In genomic region chr15:102235371-102236027, GRCm38 (mm10) we compare ENCODE assay signal across 9 mouse cellular contexts. TPM values are rescaled to one million over a fixed set of nuclear protein-coding genes. Genes with fewer than 3 reads are reported as not detected.
DNase-seq lines count a peak whose midpoint lies in the region; ATAC-seq and TF ChIP-seq lines count a peak whose summit lies in the region.
"Had no signal": no experiment of that assay in that cellular context is flagged by ENCODE, and none has a peak within 500 bp of the region (broad histone marks: within the 10 kb centered on the region; RNA-seq: fewer than 3 reads in every experiment).

No protein-coding gene starts in this region.

- no peak for TF ChIP-seq POLR2A in liver, adult 2 months (IDR thresholded peaks at IDR 0.05; ENCODE audit: extremely low read depth, insufficient read depth, low read length)

- no peaks in the 10 kb centered on the region for H3K9me3 ChIP-seq in embryonic facial prominence, embryonic 12.5 days
- no peaks in the 10 kb centered on the region for H3K9me3 ChIP-seq in kidney, embryonic 14.5 days (ENCODE audit: control insufficient read depth, low read length)
- H3K9me3 ChIP-seq: megakaryocyte, embryonic 14.5 days had no signal

- no peak for DNase-seq in liver, adult 2 months (ENCODE audit: extremely low read depth, low read depth, low spot score)
- DNase-seq in liver = no peak
- DNase-seq in lung, postnatal 14 days = peak; percentile 35
- DNase-seq in spleen, postnatal 36 days (ENCODE audit: low spot score in 2 of 2) = no peak
- DNase-seq in layer of hippocampus, adult 8-10 months (ENCODE audit: low spot score in 2 of 2) = no peak

- H3K4me3 ChIP-seq in liver, adult 2 months (ENCODE audit: insufficient read depth, low read depth, low read length) = no peak overlapping the region; the same call in 1 of the 2 replicates
- H3K4me3 ChIP-seq in embryonic facial prominence, embryonic 12.5 days = no peak overlapping the region
- H3K4me3 ChIP-seq in kidney, embryonic 14.5 days (ENCODE audit: low read length) = no peak overlapping the region
- H3K4me3 ChIP-seq: megakaryocyte, embryonic 14.5 days had no signal

- no peaks in the 10 kb centered on the region for H3K4me1 ChIP-seq in liver, adult 2 months (ENCODE audit: control insufficient read depth, insufficient read depth, low read length)
- peaks cover 9% of the 10 kb centered on the region for H3K4me1 ChIP-seq in embryonic facial prominence, embryonic 12.5 days
- peaks cover 10% of the 10 kb centered on the region for H3K4me1 ChIP-seq in kidney, embryonic 14.5 days (ENCODE audit: control insufficient read depth, insufficient read depth, low read length)

- H3K36me3 ChIP-seq in liver, adult 2 months (ENCODE audit: control insufficient read depth, insufficient read depth, low read length) = no peaks in the 10 kb centered on the region; the same call in 1 of the 2 replicates
- H3K36me3 ChIP-seq in embryonic facial prominence, embryonic 12.5 days = peaks cover 54% of the 10 kb centered on the region
- H3K36me3 ChIP-seq in kidney, embryonic 14.5 days (ENCODE audit: control insufficient read depth, insufficient read depth, low read length) = peaks cover 12% of the 10 kb centered on the region; the same call in 1 of the 2 replicates

- no peak for TF ChIP-seq CTCF in liver, adult 2 months (IDR thresholded peaks at IDR 0.05; ENCODE audit: low read depth, low read length)

- H3K79me2 ChIP-seq in liver, adult 2 months (ENCODE audit: control insufficient read depth, insufficient read depth, low read length) = no peaks in the 10 kb centered on the region

- H3K27me3 ChIP-seq in liver, adult 2 months (ENCODE audit: control insufficient read depth, insufficient read depth, low read length) = no peaks in the 10 kb centered on the region
- H3K27me3 ChIP-seq in embryonic facial prominence, embryonic 12.5 days = no peaks in the 10 kb centered on the region
- H3K27me3 ChIP-seq in kidney, embryonic 14.5 days (ENCODE audit: control insufficient read depth, insufficient read depth, low read length) = no peaks in the 10 kb centered on the region

- no peak overlapping the region; the same call in 1 of the 2 replicates for H3K4me2 ChIP-seq in embryonic facial prominence, embryonic 12.5 days (replicated peaks)
- H3K4me2 ChIP-seq in kidney, embryonic 14.5 days (replicated peaks; ENCODE audit: low read depth, low read length) = peak overlapping the region; percentile 17; the same call in 1 of the 2 replicates

- WGBS in liver, adult 2 months = 45% methylated on average over 21 of the region's 21 CpGs
- 41% methylated on average over 21 of the region's 21 CpGs for whole genome bisulfite sequencing in embryonic facial prominence, embryonic 12.5 days
- 29% methylated on average over 21 of the region's 21 CpGs for WGBS in kidney, embryonic 14.5 days

- H3K27ac ChIP-seq in liver, adult 2 months (replicated peaks; ENCODE audit: insufficient read depth, low read depth, low read length) = no peak overlapping the region
- peak overlapping the region; percentile 47 for H3K27ac ChIP-seq in embryonic facial prominence, embryonic 12.5 days
- no peak overlapping the region for H3K27ac ChIP-seq in kidney, embryonic 14.5 days (ENCODE audit: low read depth, low read length)

- peak overlapping the region; percentile 15; the same call in 1 of the 2 replicates for H3K9ac ChIP-seq in liver, adult 2 months (ENCODE audit: low read depth, low read length)
- H3K9ac ChIP-seq in embryonic facial prominence, embryonic 12.5 days = peak overlapping the region; percentile 15; the same call in 1 of the 2 replicates
- H3K9ac ChIP-seq in kidney, embryonic 14.5 days (ENCODE audit: low read depth, low read length) = no peak overlapping the region

- peak; percentile 32; the same call in 1 of the 2 replicates for ATAC-seq in embryonic facial prominence, embryonic 12.5 days (ENCODE audit: insufficient number of reproducible peaks, insufficient read depth, low FRiP score, low TSS enrichment)
- no peak for ATAC-seq in kidney, embryonic 14.5 days (ENCODE audit: low FRiP score, low TSS enrichment)
- no peak for ATAC-seq in monocyte, adult 5-6 weeks (replicated peaks; ENCODE audit: insufficient number of reproducible peaks, low FRiP score, low TSS enrichment, poor library complexity, severe bottlenecking)

RNA-seq across cellular contexts. Expression of gene Itgb7, which starts 3.8 kb away (rescaled TPM):
- total RNA-seq in liver, adult 2 months (2014; rRNA removed) = 1.3 and 2.2 TPM in 2 replicates
- polyA plus RNA-seq in liver, adult 2 months (2012; rRNA removed) = 1.7 and 1.8 TPM in 2 replicates
- polyA plus RNA-seq in embryonic facial prominence, embryonic 12.5 days (2016; fragmentation: Nextera tagmentation; extraction: Ambion mirVana) = 1.9 and 2.6 TPM in 2 replicates
- polyA plus RNA-seq in kidney, embryonic 14.5 days (2014; fragmentation: Nextera tagmentation; extraction: Ambion mirVana) = 1.1 and 1.7 TPM in 2 replicates
- 533 to 618 TPM (median 601 TPM) in 3 replicates for total RNA-seq in monocyte, adult 5-6 weeks (2017)
- 1 to 10 TPM in 3 of 4 experiments, under 1 TPM in 1; 0.97 to 3.3 (median 1.7) TPM for total RNA-seq in layer of hippocampus, adult 8-10 months (2022)

RNA-seq across cellular contexts. Expression of gene Rarg, which starts 21.8 kb away (rescaled TPM):
- 1.5 and 2.0 TPM in 2 replicates for total RNA-seq in liver, adult 2 months (2014; rRNA removed)
- polyA plus RNA-seq in liver, adult 2 months (2012; rRNA removed) = 5.3 and 6.0 TPM in 2 replicates
- 121 and 123 TPM in 2 replicates for polyA plus RNA-seq in embryonic facial prominence, embryonic 12.5 days (2016; fragmentation: Nextera tagmentation; extraction: Ambion mirVana)
- 17.9 and 23.9 TPM in 2 replicates for polyA plus RNA-seq in kidney, embryonic 14.5 days (2014; fragmentation: Nextera tagmentation; extraction: Ambion mirVana)
- total RNA-seq in monocyte, adult 5-6 weeks (2017) = 18.8 to 30.0 TPM (median 26.6 TPM) in 3 replicates
- total RNA-seq in layer of hippocampus, adult 8-10 months (2022) = 10 to 100 TPM; 14.5 to 20.7 (median 16.5) TPM

RNA-seq across cellular contexts. Expression of gene Csad, which starts 31.0 kb away (rescaled TPM):
- total RNA-seq in liver, adult 2 months (2014; rRNA removed) = 47.6 and 449 TPM in 2 replicates
- 107 and 123 TPM in 2 replicates for polyA plus RNA-seq in liver, adult 2 months (2012; rRNA removed)
- 82.8 and 91.1 TPM in 2 replicates for polyA plus RNA-seq in embryonic facial prominence, embryonic 12.5 days (2016; fragmentation: Nextera tagmentation; extraction: Ambion mirVana)
- 50.6 and 68.1 TPM in 2 replicates for polyA plus RNA-seq in kidney, embryonic 14.5 days (2014; fragmentation: Nextera tagmentation; extraction: Ambion mirVana)
- total RNA-seq in monocyte, adult 5-6 weeks (2017) = 4.1 to 11.2 TPM (median 8.1 TPM) in 3 replicates
- 10 to 100 TPM; 32.4 to 41.6 (median 35.8) TPM for total RNA-seq in layer of hippocampus, adult 8-10 months (2022)

RNA-seq across cellular contexts. Expression of gene Zfp740, which starts 32.5 kb away (rescaled TPM):
- total RNA-seq in liver, adult 2 months (2014; rRNA removed) = 15.6 and 21.0 TPM in 2 replicates
- 8.1 and 9.4 TPM in 2 replicates for polyA plus RNA-seq in liver, adult 2 months (2012; rRNA removed)
- 114 and 119 TPM in 2 replicates for polyA plus RNA-seq in embryonic facial prominence, embryonic 12.5 days (2016; fragmentation: Nextera tagmentation; extraction: Ambion mirVana)
- polyA plus RNA-seq in kidney, embryonic 14.5 days (2014; fragmentation: Nextera tagmentation; extraction: Ambion mirVana) = 30.1 and 59.9 TPM in 2 replicates
- total RNA-seq in monocyte, adult 5-6 weeks (2017) = 58.9 to 62.9 TPM (median 60.3 TPM) in 3 replicates
- total RNA-seq in layer of hippocampus, adult 8-10 months (2022) = 10 to 100 TPM; 74.5 to 85.4 (median 79.0) TPM

RNA-seq across cellular contexts. Expression of gene Gm9918, which starts 34.9 kb away (rescaled TPM):
- total RNA-seq in liver, adult 2 months (2014; rRNA removed) = not detected in 2 replicates
- 0.05 TPM in 1 of 2 replicates, not detected in the other for polyA plus RNA-seq in liver, adult 2 months (2012; rRNA removed)
- 0.99 and 1.1 TPM in 2 replicates for polyA plus RNA-seq in embryonic facial prominence, embryonic 12.5 days (2016; fragmentation: Nextera tagmentation; extraction: Ambion mirVana)
- polyA plus RNA-seq in kidney, embryonic 14.5 days (2014; fragmentation: Nextera tagmentation; extraction: Ambion mirVana) = 0.37 and 0.84 TPM in 2 replicates
- total RNA-seq in monocyte, adult 5-6 weeks (2017) = not detected in 3 replicates
- under 1 TPM in 1 of 4 experiments, not detected in 3; 0.16 TPM for total RNA-seq in layer of hippocampus, adult 8-10 months (2022)

Comparison
In these comparisons a context has a peak if more than half of its experiments do, and no peak if none do; other contexts are left out.
1. RNA of gene Itgb7, which starts 3.8 kb away (total RNA-seq): 533 to 618 TPM in monocyte, adult 5-6 weeks; 1.3 to 2.2 TPM in liver, adult 2 months and 0.97 to 3.3 TPM in layer of hippocampus, adult 8-10 months; every median in the first group is over 100 times any median in the second.